Mouse (Mus musculus) CH12.LX (cell line): ENCODE data around the gene Tmem259. TPM values are rescaled to one million over a fixed set of nuclear protein-coding genes. Genes with fewer than 3 reads are reported as not detected.

Source experiments
- DNase-seq: peaks from one replicate; pipeline ENCODE4 v3.0.0-alpha.2; 2013; ENCODE audit errors: extremely low read depth
- H3K27ac ChIP-seq: 2 replicates; pipeline ENCODE4 v1.5.1; 2012; ENCODE audit warnings: low read depth, mild to moderate bottlenecking, control low read depth, moderate library complexity; ENCODE audit not compliant: insufficient read depth
- H3K27me3 ChIP-seq: replicated peaks from 2 replicates; pipeline ENCODE3; 2012; ENCODE audit warnings: inconsistent platforms
- H3K36me3 ChIP-seq, 2 experiments: replicated peaks in 1 of 2; 2 replicates each; pipeline versions ENCODE3 to v1.6.1; 2012; ENCODE audit warnings: inconsistent platforms in 1 of 2, low read length in 1 of 2, mild to moderate bottlenecking in 1 of 2, mixed read lengths in 1 of 2, moderate library complexity in 1 of 2; ENCODE audit not compliant: control insufficient read depth in 1 of 2, insufficient read depth in 1 of 2
- H3K4me1 ChIP-seq, 2 experiments: 2 replicates each; pipeline ENCODE4 v1.6.1; 2012; ENCODE audit warnings: inconsistent platforms in 1 of 2, moderate library complexity in 1 of 2; ENCODE audit not compliant: insufficient read depth in 2 of 2, control insufficient read depth in 1 of 2
- H3K4me2 ChIP-seq: 2 replicates; pipeline ENCODE4 v1.6.1; 2012; ENCODE audit warnings: low read depth, mild to moderate bottlenecking, control low read depth; ENCODE audit not compliant: poor library complexity, insufficient read depth, severe bottlenecking
- H3K4me3 ChIP-seq, 3 experiments: fragments of 150-350 bp in 1 of 3; sonication (generic) in 1 of 3; replicated peaks in 1 of 3; 2 replicates each; pipeline versions ENCODE3 to v1.5.1; 2011 to 2012; ENCODE audit warnings: low read depth in 2 of 3, low read length in 2 of 3, mild to moderate bottlenecking in 2 of 3, moderate library complexity in 2 of 3, control low read depth in 1 of 3, improper control_type of control experiment in 1 of 3, inconsistent platforms in 1 of 3, mixed read lengths in 1 of 3; ENCODE audit not compliant: poor library complexity in 1 of 3
- H3K79me2 ChIP-seq: replicated peaks from 2 replicates; pipeline ENCODE4 v1.6.1; 2012; ENCODE audit warnings: mild to moderate bottlenecking, moderate library complexity; ENCODE audit not compliant: control insufficient read depth, poor library complexity, insufficient read depth, severe bottlenecking; ENCODE audit errors: extremely low read depth
- H3K9ac ChIP-seq: 2 replicates; pipeline ENCODE4 v1.6.1; 2012; ENCODE audit warnings: low read depth, mild to moderate bottlenecking, control low read depth, moderate library complexity; ENCODE audit not compliant: insufficient read depth
- H3K9me3 ChIP-seq: replicated peaks from 2 replicates; pipeline ENCODE3; 2012; ENCODE audit warnings: low read length, inconsistent platforms, mixed read lengths
- BHLHE40 ChIP-seq: IDR thresholded peaks from 2 replicates; pipeline ENCODE4 v1.6.1; 2011; ENCODE audit warnings: mild to moderate bottlenecking, low read depth, low read length, improper control_type of control experiment
- CHD1 ChIP-seq: IDR thresholded peaks from 2 replicates; pipeline ENCODE4 v1.6.1; 2012; ENCODE audit warnings: low read depth, low read length, improper control_type of control experiment, inconsistent platforms
- CHD2 ChIP-seq: IDR thresholded peaks from 2 replicates; pipeline ENCODE4 v1.6.1; 2011; ENCODE audit warnings: low read length, improper control_type of control experiment
- CTCF ChIP-seq, 2 experiments: IDR thresholded peaks in 1 of 2; conservative IDR thresholded peaks in 1 of 2; 2 replicates each; pipeline ENCODE4 v1.5.1; 2011 to 2012; ENCODE audit warnings: low read depth in 2 of 2, low read length in 2 of 2, improper control_type of control experiment in 1 of 2, inconsistent platforms in 1 of 2, mild to moderate bottlenecking in 1 of 2, moderate library complexity in 1 of 2
- E2F4 ChIP-seq: IDR thresholded peaks from 2 replicates; pipeline ENCODE4 v1.6.1; 2011; ENCODE audit warnings: low read depth, low read length, improper control_type of control experiment; ENCODE audit not compliant: insufficient replicate concordance
- ELF1 ChIP-seq: IDR thresholded peaks from 2 replicates; pipeline ENCODE4 v1.6.1; 2014; ENCODE audit warnings: low read depth, mild to moderate bottlenecking, inconsistent platforms, low read length, improper control_type of control experiment
- EP300 ChIP-seq: IDR thresholded peaks from 2 replicates; pipeline ENCODE4 v1.6.1; 2011; ENCODE audit warnings: low read length, improper control_type of control experiment
- ETS1 ChIP-seq: conservative IDR thresholded peaks from 2 replicates; pipeline ENCODE4 v1.6.1; 2012; ENCODE audit warnings: low read depth, mild to moderate bottlenecking, inconsistent platforms, low read length, improper control_type of control experiment, moderate library complexity
- GABPA ChIP-seq: IDR thresholded peaks from 2 replicates; pipeline ENCODE4 v1.6.1; 2012; ENCODE audit warnings: low read depth, low read length, improper control_type of control experiment, inconsistent platforms; ENCODE audit not compliant: insufficient replicate concordance
- HCFC1 ChIP-seq: IDR thresholded peaks from 2 replicates; pipeline ENCODE4 v1.6.1; 2012; ENCODE audit warnings: low read depth, mild to moderate bottlenecking, inconsistent platforms, low read length, improper control_type of control experiment
- IRF4 ChIP-seq: IDR thresholded peaks from 2 replicates; pipeline ENCODE4 v1.6.1; 2014; ENCODE audit warnings: low read depth, mild to moderate bottlenecking, inconsistent platforms, low read length, improper control_type of control experiment
- JUN ChIP-seq: IDR thresholded peaks from 2 replicates; pipeline ENCODE4 v1.6.1; 2011; ENCODE audit warnings: low read depth, mild to moderate bottlenecking, low read length, improper control_type of control experiment, moderate library complexity; ENCODE audit not compliant: insufficient read depth
- JUND ChIP-seq: conservative IDR thresholded peaks from 2 replicates; pipeline ENCODE4 v1.6.1; 2011; ENCODE audit warnings: low read depth, low read length, improper control_type of control experiment
- KAT2A ChIP-seq: IDR thresholded peaks from 2 replicates; pipeline ENCODE4 v1.6.1; 2012; ENCODE audit warnings: low read length, improper control_type of control experiment, inconsistent platforms; ENCODE audit not compliant: insufficient replicate concordance
- MAFK ChIP-seq: IDR thresholded peaks from 2 replicates; pipeline ENCODE4 v1.6.1; 2011; ENCODE audit warnings: low read length, improper control_type of control experiment; ENCODE audit not compliant: insufficient replicate concordance
- MAX ChIP-seq: IDR thresholded peaks from 2 replicates; pipeline ENCODE4 v1.6.1; 2011; ENCODE audit warnings: low read length, improper control_type of control experiment
- MAZ ChIP-seq: IDR thresholded peaks from 2 replicates; pipeline ENCODE4 v1.6.1; 2012; ENCODE audit warnings: low read depth, mild to moderate bottlenecking, inconsistent platforms, low read length, improper control_type of control experiment, moderate library complexity
- MEF2A ChIP-seq: IDR thresholded peaks from 2 replicates; pipeline ENCODE4 v1.6.1; 2014; ENCODE audit warnings: low read depth, mild to moderate bottlenecking, inconsistent platforms, low read length, improper control_type of control experiment, borderline replicate concordance
- MXI1 ChIP-seq: IDR thresholded peaks from 2 replicates; pipeline ENCODE4 v1.6.1; 2011; ENCODE audit warnings: mild to moderate bottlenecking, low read depth, low read length, improper control_type of control experiment
- MYC ChIP-seq: IDR thresholded peaks from 2 replicates; pipeline ENCODE4 v1.6.1; 2011; ENCODE audit warnings: low read depth, mild to moderate bottlenecking, improper control_type of control experiment, low read length
- NELFE ChIP-seq: IDR thresholded peaks from 2 replicates; pipeline ENCODE4 v1.6.1; 2011; ENCODE audit warnings: low read depth, low read length, improper control_type of control experiment
- NRF1 ChIP-seq: IDR thresholded peaks from 2 replicates; pipeline ENCODE4 v1.6.1; 2014; ENCODE audit warnings: low read depth, mild to moderate bottlenecking, inconsistent platforms, low read length, improper control_type of control experiment, moderate library complexity
- PAX5 ChIP-seq: IDR thresholded peaks from 2 replicates; pipeline ENCODE4 v1.6.1; 2012; ENCODE audit warnings: low read length, inconsistent platforms, mixed read lengths
- POLR2A ChIP-seq: IDR thresholded peaks from 2 replicates; pipeline ENCODE4 v1.6.1; 2011; ENCODE audit warnings: low read depth, mild to moderate bottlenecking, improper control_type of control experiment, low read length
- POLR2AphosphoS2 ChIP-seq: IDR thresholded peaks from 2 replicates; pipeline ENCODE4 v1.6.1; 2011; ENCODE audit warnings: low read depth, low read length, improper control_type of control experiment
- RAD21 ChIP-seq: IDR thresholded peaks from 2 replicates; pipeline ENCODE4 v1.6.1; 2011; ENCODE audit warnings: low read depth, mild to moderate bottlenecking, low read length, improper control_type of control experiment, moderate library complexity
- RCOR1 ChIP-seq: conservative IDR thresholded peaks from 2 replicates; pipeline ENCODE4 v1.6.1; 2012; ENCODE audit warnings: low read depth, mild to moderate bottlenecking, inconsistent platforms, low read length, improper control_type of control experiment
- SIN3A ChIP-seq: IDR thresholded peaks from 2 replicates; pipeline ENCODE4 v1.6.1; 2012; ENCODE audit warnings: low read length, improper control_type of control experiment, inconsistent platforms
- SMC3 ChIP-seq: IDR thresholded peaks from 2 replicates; pipeline ENCODE4 v1.6.1; 2011; ENCODE audit warnings: low read depth, low read length, improper control_type of control experiment
- TBP ChIP-seq: conservative IDR thresholded peaks from 2 replicates; pipeline ENCODE4 v1.6.1; 2011; ENCODE audit warnings: low read depth, low read length, improper control_type of control experiment
- TCF12 ChIP-seq: IDR thresholded peaks from 2 replicates; pipeline ENCODE4 v1.6.1; 2014; ENCODE audit warnings: low read depth, mild to moderate bottlenecking, inconsistent platforms, low read length, improper control_type of control experiment
- UBTF ChIP-seq: IDR thresholded peaks from 2 replicates; pipeline ENCODE4 v1.6.1; 2012; ENCODE audit warnings: low read depth, mild to moderate bottlenecking, inconsistent platforms, low read length, improper control_type of control experiment, moderate library complexity
- USF1 ChIP-seq: IDR thresholded peaks from 2 replicates; pipeline ENCODE4 v1.6.1; 2014; ENCODE audit warnings: low read depth, mild to moderate bottlenecking, inconsistent platforms, low read length, improper control_type of control experiment
- USF2 ChIP-seq: conservative IDR thresholded peaks from 2 replicates; pipeline ENCODE4 v1.6.1; 2011; ENCODE audit warnings: low read depth, low read length, improper control_type of control experiment
- ZC3H11A ChIP-seq: IDR thresholded peaks from 2 replicates; pipeline ENCODE4 v1.6.1; 2012; ENCODE audit warnings: low read depth, mild to moderate bottlenecking, inconsistent platforms, low read length, improper control_type of control experiment
- ZKSCAN1 ChIP-seq: IDR thresholded peaks from 2 replicates; pipeline ENCODE4 v1.6.1; 2012; ENCODE audit warnings: low read depth, inconsistent platforms, low read length, improper control_type of control experiment, borderline replicate concordance
- ZMIZ1 ChIP-seq: IDR thresholded peaks from 2 replicates; pipeline ENCODE4 v1.6.1; 2012; ENCODE audit warnings: low read depth, mild to moderate bottlenecking, inconsistent platforms, low read length, improper control_type of control experiment
- ZNF384 ChIP-seq: IDR thresholded peaks from 2 replicates; pipeline ENCODE4 v1.6.1; 2012; ENCODE audit warnings: low read depth, low read length, improper control_type of control experiment, inconsistent platforms
- dilution Hi-C: fragments of 300-500 bp; cut with MboI; formaldehyde crosslinking; loops from 2 replicates; pipeline ENCODE4 v1.14.3; 2020; ENCODE audit warnings: low sequenced_read_pairs; ENCODE audit not compliant: extremely low pct_unique_long_range_greater_than_20kb, extremely low pct_ligation_motif_present
- in situ Hi-C: fragments of 300-500 bp; cut with MboI; formaldehyde crosslinking; loops from 3 replicates; pipeline ENCODE4 v1.14.3; 2019; ENCODE audit warnings: low sequenced_read_pairs, low pct_ligation_motif_present, low pct_unique_long_range_greater_than_20kb, mixed read lengths
- polyA plus RNA-seq: library from polyadenylated mRNA; unstranded; fragments of >175 nt; gene quantifications from 2 replicates; pipeline ENCODE4 v1.2.1, GENCODE M21; 2012; ENCODE audit warnings: low read depth; ENCODE audit not compliant: insufficient read length
- total RNA-seq, 2 experiments: library from RNA; depleted of rRNA; stranded (reverse); fragments of 300-350 nt in 1 of 2; fragments of >200 nt in 1 of 2; gene quantifications; 2 replicates each; pipeline ENCODE4 v1.2.3; 2012 to 2014

Gene Tmem259
- total and polyA plus RNA-seq, 3 experiments, result 50.1 to 84.2 (median 71.7) TPM

DNA sequence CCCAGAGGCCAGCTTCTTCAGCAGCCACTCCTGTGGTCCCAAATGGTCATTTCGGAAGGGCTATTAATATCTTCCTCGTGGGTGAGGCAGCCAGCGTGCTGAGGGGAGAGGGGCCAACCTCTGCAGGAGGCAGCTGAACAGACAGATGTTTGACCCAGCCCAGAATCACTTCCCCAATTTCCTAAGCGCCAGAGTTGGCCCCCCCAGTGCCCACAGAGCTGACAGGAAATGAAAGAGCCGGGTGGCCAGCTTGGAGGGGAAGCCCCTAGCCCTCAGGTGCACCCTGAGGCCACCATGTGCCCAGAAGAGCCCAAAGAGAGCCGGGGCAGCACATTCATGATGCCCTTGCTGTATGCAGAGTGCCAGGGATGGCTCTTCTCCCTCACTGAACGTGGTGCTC is 43.4 kb downstream of the Tmem259 start:
- Histone ChIP-seq H3K9ac (no peak overlapping the region), H3K27ac (peak overlapping the region; percentile 97), H3K4me1 (peaks cover 77 to 99% of the 10 kb centered on the region in 2 experiments), H3K4me3 (no peak overlapping the region), H3K9me3 (no peaks in the 10 kb centered on the region), H3K27me3 (no peaks in the 10 kb centered on the region), H3K36me3 (peaks cover 44 to 85% of the 10 kb centered on the region in 2 experiments), H3K4me2 (peak overlapping the region; percentile 77), H3K79me2 (peaks cover 82% of the 10 kb centered on the region)
- peak; percentile 96 for DNase-seq
- dilution Hi-C loops (no loop called here), in situ Hi-C loops (no loop called here)
- no peak; the same call in none of the 2 replicates for TF ChIP-seq RAD21
- TF ChIP-seq MXI1, result peak; percentile 90
- no peak for TF ChIP-seq CTCF (conservative IDR thresholded peaks at IDR 0.05 in 1 of 2, IDR thresholded peaks at IDR 0.05 in 1 of 2; ENCODE audit: low read depth in 2 of 2, low read length in 2 of 2)
- peak; percentile 62; the same call in 1 of the 2 replicates for TF ChIP-seq ELF1
- peak; percentile 96 for TF ChIP-seq ETS1
- 0 out of 2 replicates have a peak, but pooled peaks have one; percentile 53 for TF ChIP-seq E2F4
- peak; percentile 44; the same call in 1 of the 2 replicates for TF ChIP-seq POLR2A
- peak; percentile 53 for TF ChIP-seq HCFC1
- no peak for TF ChIP-seq ZC3H11A
- TF ChIP-seq JUND, result 0 out of 2 replicates have a peak, but pooled peaks have one; percentile 13
- peak; percentile 99 for TF ChIP-seq MEF2A
- peak; percentile 100 for TF ChIP-seq EP300
- TF ChIP-seq RCOR1, result peak; percentile 100
- TF ChIP-seq CHD1, result no peak; the same call in 1 of the 2 replicates
- no peak; the same call in 1 of the 2 replicates for TF ChIP-seq ZKSCAN1
- TF ChIP-seq UBTF, result peak; percentile 72; the same call in 1 of the 2 replicates
- TF ChIP-seq NRF1, result peak; percentile 56
- TF ChIP-seq USF2, result no peak
- TF ChIP-seq TBP, result peak; percentile 55; the same call in 1 of the 2 replicates
- TF ChIP-seq BHLHE40, result peak; percentile 98
- peak; percentile 18; the same call in 1 of the 2 replicates for TF ChIP-seq SMC3
- TF ChIP-seq IRF4, result peak; percentile 99
- TF ChIP-seq MAZ, result peak; percentile 100
- peak; percentile 94 for TF ChIP-seq ZMIZ1
- no peak for TF ChIP-seq GABPA
- TF ChIP-seq MYC, result peak; percentile 96
- peak; percentile 100 for TF ChIP-seq TCF12
- TF ChIP-seq USF1, result no peak
- peak; percentile 66 for TF ChIP-seq POLR2AphosphoS2
- TF ChIP-seq JUN, result peak; percentile 40; the same call in 1 of the 2 replicates
- TF ChIP-seq PAX5, result no peak
- TF ChIP-seq KAT2A, result peak; percentile 66; the same call in 1 of the 2 replicates
- peak; percentile 85 for TF ChIP-seq ZNF384
- peak; percentile 95 for TF ChIP-seq MAX
- TF ChIP-seq MAFK, result peak; percentile 86
- TF ChIP-seq NELFE, result 0 out of 2 replicates have a peak, but pooled peaks have one; percentile 43
- TF ChIP-seq CHD2, result peak; percentile 97
- peak; percentile 96; the same call in 1 of the 2 replicates for TF ChIP-seq SIN3A
